Mouse (Mus musculus) limb, embryonic 11.5 days (tissue): Measurements from ENCODE around the gene Polr2c. TPM values are rescaled to one million over a fixed set of nuclear protein-coding genes. Genes with fewer than 3 reads are reported as not detected.
A peak's percentile ranks its signal among the peaks of the same experiment; 100 is the strongest.

Source experiments
- ATAC-seq: fragments of 200-750 bp; cut with Nextera tagmentation; 2 replicates; pipeline ENCODE4 v1.8.0; 2017; ENCODE audit warnings: low read depth; ENCODE audit not compliant: insufficient number of reproducible peaks, low FRiP score, low TSS enrichment
- DNase-seq: peaks from one replicate; pipeline ENCODE4 v3.0.0-alpha.2; 2015; ENCODE audit warnings: low spot score
- H3K27ac ChIP-seq: fragments of 300-500 bp; sonication (generic); replicated peaks from 2 replicates; pipeline ENCODE4 v1.5.1; 2014; ENCODE audit warnings: low read depth, mild to moderate bottlenecking, low read length
- H3K27me3 ChIP-seq: fragments of 300-500 bp; sonication (generic); 2 replicates; pipeline ENCODE4 v1.6.1; 2014; ENCODE audit warnings: mild to moderate bottlenecking, low read length, mixed read lengths; ENCODE audit not compliant: control insufficient read depth, insufficient read depth
- H3K36me3 ChIP-seq: fragments of 300-500 bp; sonication (generic); 2 replicates; pipeline ENCODE4 v1.6.1; 2014; ENCODE audit warnings: mild to moderate bottlenecking, low read length, moderate library complexity, mixed read lengths; ENCODE audit not compliant: control insufficient read depth, insufficient read depth
- H3K4me1 ChIP-seq: fragments of 300-500 bp; sonication (generic); 2 replicates; pipeline ENCODE4 v1.6.1; 2014; ENCODE audit warnings: low read length, mixed read lengths; ENCODE audit not compliant: control insufficient read depth, insufficient read depth
- H3K4me2 ChIP-seq: fragments of 300-500 bp; sonication (generic); 2 replicates; pipeline ENCODE4 v1.6.1; 2014; ENCODE audit warnings: low read depth, mild to moderate bottlenecking, moderate library complexity; ENCODE audit not compliant: severe bottlenecking
- H3K4me3 ChIP-seq: fragments of 300-500 bp; sonication (generic); 2 replicates; pipeline ENCODE4 v1.5.1; 2014; ENCODE audit warnings: low read depth, low read length
- H3K9ac ChIP-seq: fragments of 300-500 bp; sonication (generic); 2 replicates; pipeline ENCODE4 v1.6.1; 2014; ENCODE audit warnings: mild to moderate bottlenecking, low read length
- H3K9me3 ChIP-seq: fragments of 300-500 bp; sonication (generic); 2 replicates; pipeline ENCODE4 v1.6.1; 2016; ENCODE audit warnings: low read length; ENCODE audit not compliant: control insufficient read depth
- WGBS: fragments of 180-500 bp; shearing (Covaris S2); extraction: QIAGEN DNeasy Blood & Tissue Kit; methylation state at CpG from one replicate; pipeline ENCODE4 v1.1.7; 2014; 5-methylcytosine and 5-hydroxymethylcytosine counted together
- polyA plus RNA-seq: library from polyadenylated mRNA; unstranded; fragments of >200 nt; fragmentation: Nextera tagmentation; extraction: Ambion mirVana; gene quantifications from 2 replicates; pipeline ENCODE4 v1.2.1, GENCODE M21; 2014

Gene Polr2c
- polyA plus RNA-seq, 1 experiment from 2014 or later = 178 TPM

GRCm38 (mm10) chr8:94916960-94917324, 59.7 kb downstream of the Polr2c start:
- peak; percentile 26; the same call in 1 of the 2 replicates for ATAC-seq
- H3K9ac ChIP-seq = peak overlapping the region; percentile 94
- no peaks in the 10 kb centered on the region for H3K9me3 ChIP-seq
- peaks cover 33% of the 10 kb centered on the region for H3K4me1 ChIP-seq
- 0 out of 2 replicates have a peak, but pooled peaks cover 4% of the 10 kb centered on the region for H3K27me3 ChIP-seq
- no peaks in the 10 kb centered on the region; the same call in 1 of the 2 replicates for H3K36me3 ChIP-seq
- 10% methylated on average over 10 of the region's 10 CpGs for WGBS
- no peak for DNase-seq
- peak overlapping the region; percentile 84 for H3K4me3 ChIP-seq
- peak overlapping the region; percentile 26; the same call in 1 of the 2 replicates for H3K27ac ChIP-seq
- peak overlapping the region; percentile 47 for H3K4me2 ChIP-seq

GRCm38 (mm10) chr8:94917352-94917751, 60.1 kb downstream of the Polr2c start:
- Histone ChIP-seq H3K4me3 (peak overlapping the region; percentile 84), H3K9ac (peak overlapping the region; percentile 94), H3K4me2 (peak overlapping the region; percentile 47), H3K27me3 (0 out of 2 replicates have a peak, but pooled peaks cover 4% of the 10 kb centered on the region), H3K4me1 (peaks cover 32% of the 10 kb centered on the region), H3K27ac (peak overlapping the region; percentile 81), H3K36me3 (no peaks in the 10 kb centered on the region; the same call in 1 of the 2 replicates), H3K9me3 (no peaks in the 10 kb centered on the region)
- DNase-seq (peak; percentile 98), ATAC-seq (peak; percentile 91)
- under 1% methylated on average over 27 of the region's 27 CpGs for WGBS

- Histone ChIP-seq H3K36me3 (no peaks in the 10 kb centered on the region; the same call in 1 of the 2 replicates), H3K27ac (peak within 1 kb of the TSS; percentile 81), H3K9me3 (no peaks in the 10 kb centered on the region), H3K27me3 (no peaks in the 10 kb centered on the region), H3K9ac (peak within 1 kb of the TSS; percentile 94), H3K4me2 (peak within 1 kb of the TSS; percentile 47), H3K4me3 (peak within 1 kb of the TSS; percentile 84), H3K4me1 (peaks cover 34% of the 10 kb centered on the region)
- WGBS = 3% methylated on average over 43 of the region's 51 CpGs
- DNase-seq (peak; percentile 74), ATAC-seq (peak; percentile 58)
Measured at GRCm38 (mm10) chr8:94917851-94918495, 60.7 kb downstream of the Polr2c start, which contains the start of gene Ccdc102a. Gene Ccdc102a, minus strand, starts transcription at chr8:94918098.

GRCm38 (mm10) chr8:94919256-94919655, 62.0 kb downstream of the Polr2c start:
- Histone ChIP-seq H3K9ac (no peak overlapping the region), H3K27ac (no peak overlapping the region), H3K4me2 (no peak overlapping the region), H3K4me3 (no peak overlapping the region), H3K36me3 (no peaks in the 10 kb centered on the region), H3K4me1 (peaks cover 26% of the 10 kb centered on the region), H3K27me3 (no peaks in the 10 kb centered on the region), H3K9me3 (no peaks in the 10 kb centered on the region)
- no peak for ATAC-seq
- DNase-seq = no peak

- no peaks in the 10 kb centered on the region for H3K27me3 ChIP-seq
- ATAC-seq (no peak), DNase-seq (no peak)
- no peak overlapping the region for H3K4me2 ChIP-seq
- H3K9ac ChIP-seq = no peak overlapping the region
- no peak overlapping the region for H3K27ac ChIP-seq
- H3K36me3 ChIP-seq = no peaks in the 10 kb centered on the region
- H3K4me3 ChIP-seq = no peak overlapping the region
- 59% methylated on average over 6 of the region's 6 CpGs for WGBS
- H3K4me1 ChIP-seq = 0 out of 2 replicates have a peak, but pooled peaks cover 2% of the 10 kb centered on the region
- H3K9me3 ChIP-seq = no peaks in the 10 kb centered on the region
Measured at GRCm38 (mm10) chr8:94922176-94922575, 64.9 kb downstream of the Polr2c start.

- WGBS = 34% methylated on average over 8 of the region's 8 CpGs
- H3K9me3 ChIP-seq = no peaks in the 10 kb centered on the region
- no peak overlapping the region for H3K4me3 ChIP-seq
- no peaks in the 10 kb centered on the region for H3K27me3 ChIP-seq
- ATAC-seq = no peak
- no peak for DNase-seq
- H3K4me1 ChIP-seq = 0 out of 2 replicates have a peak, but pooled peaks cover 2% of the 10 kb centered on the region
- no peaks in the 10 kb centered on the region for H3K36me3 ChIP-seq
- no peak overlapping the region for H3K4me2 ChIP-seq
- no peak overlapping the region for H3K27ac ChIP-seq
- no peak overlapping the region for H3K9ac ChIP-seq
Measured at GRCm38 (mm10) chr8:94922602-94923001, 65.4 kb downstream of the Polr2c start.

Other genes starting within 250 kb of the Polr2c start
- 60.6 and 63.7 TPM in 2 replicates for gene Arl2bp, start 190.8 kb upstream of the Polr2c start, polyA plus RNA-seq
- 0.21 TPM in 1 of 2 replicates, not detected in the other for gene Pllp, start 161.2 kb upstream of the Polr2c start, polyA plus RNA-seq
- gene Ccl22, start 111.9 kb upstream of the Polr2c start, polyA plus RNA-seq = not detected in 2 replicates
- 5.2 and 6.3 TPM in 2 replicates for gene Cx3cl1, start 85.4 kb upstream of the Polr2c start, polyA plus RNA-seq
- gene Ccl17, start 47.0 kb upstream of the Polr2c start, polyA plus RNA-seq = not detected in 2 replicates
- gene Coq9, start 19.1 kb upstream of the Polr2c start, polyA plus RNA-seq = 63.5 and 64.0 TPM in 2 replicates
- 129 and 131 TPM in 2 replicates for gene Ciapin1, start 19.1 kb upstream of the Polr2c start, polyA plus RNA-seq
- 14.6 and 16.4 TPM in 2 replicates for gene Dok4, start 18.9 kb downstream of the Polr2c start, polyA plus RNA-seq
- 38.0 and 39.2 TPM in 2 replicates for gene Ccdc102a, start 60.6 kb downstream of the Polr2c start, polyA plus RNA-seq
- gene Adgrg5, start 66.2 kb downstream of the Polr2c start, polyA plus RNA-seq = 0.21 TPM in 1 of 2 replicates, not detected in the other
- 10.6 and 11.1 TPM in 2 replicates for gene Adgrg1, start 117.3 kb downstream of the Polr2c start, polyA plus RNA-seq
- gene Adgrg3, start 160.2 kb downstream of the Polr2c start, polyA plus RNA-seq = 2.7 and 3.8 TPM in 2 replicates
- 0.11 and 0.18 TPM in 2 replicates for gene Drc7, start 197.7 kb downstream of the Polr2c start, polyA plus RNA-seq
- 23.6 and 31.7 TPM in 2 replicates for gene Katnb1, start 223.7 kb downstream of the Polr2c start, polyA plus RNA-seq